Mouse (Mus musculus): ENCODE data around the gene Nppb.

DNA sequence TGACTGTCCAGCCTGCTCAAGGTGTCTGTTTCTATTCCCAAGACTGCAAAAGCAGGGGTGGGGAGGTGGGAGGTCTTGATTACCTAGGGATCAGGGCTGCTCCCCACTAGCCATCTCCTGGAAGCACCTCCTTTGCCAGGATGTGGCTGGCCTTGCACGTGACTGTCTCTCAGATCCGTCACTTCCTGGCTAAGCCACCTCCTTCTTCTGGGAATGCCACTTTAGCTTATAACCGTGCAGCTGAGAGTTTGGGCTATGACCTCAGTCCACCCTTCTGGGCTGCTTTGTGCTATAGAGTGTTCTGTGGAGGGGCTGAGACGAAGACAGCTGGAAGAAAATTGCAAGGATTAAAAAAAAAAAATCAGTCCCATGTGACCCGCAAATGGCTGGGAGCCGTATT, 22.8 kb upstream of the Nppb start:
- TF ChIP-seq CTCF (IDR thresholded peaks at IDR 0.05; ENCODE audit: insufficient read depth, low read depth, low read length) (no peak), POLR2A (IDR thresholded peaks at IDR 0.05; ENCODE audit: insufficient read depth, low read depth, low read length) (no peak)
